Mouse (Mus musculus): ENCODE results near the gene Cdk10. TPM values are rescaled to one million over a fixed set of nuclear protein-coding genes. Genes with fewer than 3 reads are reported as not detected.

Cdk10 gene
- polyA plus RNA-seq (2014; fragmentation: Illumina TruSeq; extraction: RNeasy Lipid Tissue Mini Kit (QIAGEN cat#74804); ENCODE audit: low read depth, low replicate concordance): 4.5 TPM

GRCm38 (mm10) chr8:123224278-123225266, at the start of gene Cdk10:
Gene Cdk10 (plus strand): TSS chr8:123224842.

GRCm38 (mm10) chr8:123185566-123186409, 38.9 kb upstream of the Cdk10 start, which contains the start of gene Dpep1:
Gene Dpep1 (plus strand): TSS chr8:123186242.

GRCm38 (mm10) chr8:123212321-123213117, 12.1 kb upstream of the Cdk10 start, which contains the start of the genes Chmp1a and Spata33:
Gene Chmp1a (minus strand): TSS chr8:123212763.
Gene Spata33 (plus strand): TSS chr8:123212832.

GRCm38 (mm10) chr8:123235520-123236497, 11.2 kb downstream of the Cdk10 start, which contains the start of gene Spata2l:
Gene Spata2l (minus strand): TSS chr8:123236233.

GRCm38 (mm10) chr8:123254099-123254885, 29.6 kb downstream of the Cdk10 start, which contains the start of the genes Zfp276 and Vps9d1:
Gene Zfp276 (plus strand): TSS chr8:123254195.
Gene Vps9d1 (minus strand): TSS chr8:123254348.

Other genes starting within 250 kb of the Cdk10 start
- 42.7 TPM for gene Ankrd11, start 182.6 kb upstream of the Cdk10 start, polyA plus RNA-seq (2014; fragmentation: Illumina TruSeq; extraction: RNeasy Lipid Tissue Mini Kit (QIAGEN cat#74804); ENCODE audit: low read depth, low replicate concordance)
- gene Spg7, start 161.9 kb upstream of the Cdk10 start, polyA plus RNA-seq (2014; fragmentation: Illumina TruSeq; extraction: RNeasy Lipid Tissue Mini Kit (QIAGEN cat#74804); ENCODE audit: low read depth, low replicate concordance): 20.0 TPM
- 75.4 TPM for gene Rpl13, start 122.5 kb upstream of the Cdk10 start, polyA plus RNA-seq (2014; fragmentation: Illumina TruSeq; extraction: RNeasy Lipid Tissue Mini Kit (QIAGEN cat#74804); ENCODE audit: low read depth, low replicate concordance)
- not detected for gene Cpne7, start 107.5 kb upstream of the Cdk10 start, polyA plus RNA-seq (2014; fragmentation: Illumina TruSeq; extraction: RNeasy Lipid Tissue Mini Kit (QIAGEN cat#74804); ENCODE audit: low read depth, low replicate concordance)
- gene Sult5a1, start 66.5 kb upstream of the Cdk10 start, polyA plus RNA-seq (2014; fragmentation: Illumina TruSeq; extraction: RNeasy Lipid Tissue Mini Kit (QIAGEN cat#74804); ENCODE audit: low read depth, low replicate concordance): 0.39 TPM
- gene Dpep1, start 38.6 kb upstream of the Cdk10 start, polyA plus RNA-seq (2014; fragmentation: Illumina TruSeq; extraction: RNeasy Lipid Tissue Mini Kit (QIAGEN cat#74804); ENCODE audit: low read depth, low replicate concordance): 1.7 TPM
- 8.8 TPM for gene Chmp1a, start 12.1 kb upstream of the Cdk10 start, polyA plus RNA-seq (2014; fragmentation: Illumina TruSeq; extraction: RNeasy Lipid Tissue Mini Kit (QIAGEN cat#74804); ENCODE audit: low read depth, low replicate concordance)
- 72.9 TPM for gene Spata33, start 12.0 kb upstream of the Cdk10 start, polyA plus RNA-seq (2014; fragmentation: Illumina TruSeq; extraction: RNeasy Lipid Tissue Mini Kit (QIAGEN cat#74804); ENCODE audit: low read depth, low replicate concordance)
- gene Spata2l, start 11.4 kb downstream of the Cdk10 start, polyA plus RNA-seq (2014; fragmentation: Illumina TruSeq; extraction: RNeasy Lipid Tissue Mini Kit (QIAGEN cat#74804); ENCODE audit: low read depth, low replicate concordance): 1.2 TPM
- gene Zfp276, start 29.4 kb downstream of the Cdk10 start, polyA plus RNA-seq (2014; fragmentation: Illumina TruSeq; extraction: RNeasy Lipid Tissue Mini Kit (QIAGEN cat#74804); ENCODE audit: low read depth, low replicate concordance): 0.52 TPM
- 1.1 TPM for gene Vps9d1, start 29.5 kb downstream of the Cdk10 start, polyA plus RNA-seq (2014; fragmentation: Illumina TruSeq; extraction: RNeasy Lipid Tissue Mini Kit (QIAGEN cat#74804); ENCODE audit: low read depth, low replicate concordance)
- gene Fanca, start 93.7 kb downstream of the Cdk10 start, polyA plus RNA-seq (2014; fragmentation: Illumina TruSeq; extraction: RNeasy Lipid Tissue Mini Kit (QIAGEN cat#74804); ENCODE audit: low read depth, low replicate concordance): 3.4 TPM
- 1.1 TPM for gene Spire2, start 107.9 kb downstream of the Cdk10 start, polyA plus RNA-seq (2014; fragmentation: Illumina TruSeq; extraction: RNeasy Lipid Tissue Mini Kit (QIAGEN cat#74804); ENCODE audit: low read depth, low replicate concordance)
- 64.6 TPM for gene Tcf25, start 148.9 kb downstream of the Cdk10 start, polyA plus RNA-seq (2014; fragmentation: Illumina TruSeq; extraction: RNeasy Lipid Tissue Mini Kit (QIAGEN cat#74804); ENCODE audit: low read depth, low replicate concordance)
- gene Mc1r, start 182.3 kb downstream of the Cdk10 start, polyA plus RNA-seq (2014; fragmentation: Illumina TruSeq; extraction: RNeasy Lipid Tissue Mini Kit (QIAGEN cat#74804); ENCODE audit: low read depth, low replicate concordance): not detected
- 2.6 TPM for gene Tubb3, start 186.6 kb downstream of the Cdk10 start, polyA plus RNA-seq (2014; fragmentation: Illumina TruSeq; extraction: RNeasy Lipid Tissue Mini Kit (QIAGEN cat#74804); ENCODE audit: low read depth, low replicate concordance)
- 0.35 TPM for gene Def8, start 198.7 kb downstream of the Cdk10 start, polyA plus RNA-seq (2014; fragmentation: Illumina TruSeq; extraction: RNeasy Lipid Tissue Mini Kit (QIAGEN cat#74804); ENCODE audit: low read depth, low replicate concordance)